Mouse (Mus musculus): Measurements from ENCODE around the gene Trat1. TPM values are rescaled to one million over a fixed set of nuclear protein-coding genes. Genes with fewer than 3 reads are reported as not detected.

Gene Trat1
- total RNA-seq, 2 experiments from 2014 or later = not detected

DNA sequence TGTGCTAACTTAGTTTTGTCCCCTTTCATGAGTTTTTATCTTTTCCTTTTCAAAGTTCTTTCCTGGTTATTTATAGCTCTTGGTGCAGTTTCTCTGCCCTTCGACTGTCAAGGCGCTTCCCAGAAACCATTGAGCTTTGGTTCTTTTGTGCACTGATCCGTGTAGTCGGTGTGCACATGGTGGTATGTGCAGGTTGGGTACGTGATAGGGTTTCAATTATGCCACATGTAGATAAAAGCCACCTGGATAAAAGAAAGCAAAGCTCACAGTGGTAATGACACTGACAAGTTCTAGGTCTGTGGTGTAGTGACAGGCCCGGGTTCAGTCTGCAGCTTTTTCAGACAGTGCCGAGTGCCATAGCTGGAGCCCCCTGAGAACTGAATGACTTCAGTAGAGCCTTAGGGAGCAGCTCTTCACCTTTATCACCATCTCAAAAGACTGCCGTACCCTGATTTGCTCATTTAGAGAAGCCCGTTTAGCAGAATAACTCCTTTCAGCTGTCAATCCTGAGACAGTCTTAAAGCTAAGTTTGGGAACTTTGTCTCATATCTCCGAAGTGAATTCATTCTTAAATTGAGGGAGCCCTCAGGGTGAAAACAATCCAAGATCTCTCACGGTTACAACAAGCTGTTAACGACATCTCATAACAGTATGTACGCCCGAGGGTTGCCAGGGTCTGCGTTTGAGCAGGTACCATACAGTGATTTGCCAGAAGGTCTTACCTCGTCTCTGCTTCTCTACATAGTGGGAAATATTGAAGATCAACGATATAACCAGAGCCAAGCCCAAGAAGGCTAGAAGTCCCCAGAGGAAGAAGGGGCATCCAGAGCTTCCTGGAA, 11.0 kb downstream of the Trat1 start:
- H3K4me3 ChIP-seq = no peak overlapping the region
- TF ChIP-seq CTCF (IDR thresholded peaks at IDR 0.05) = no peak
- no peak overlapping the region for H3K27ac ChIP-seq
- intact Hi-C loops (cut with DNase I) = no loop called here
- no peak for DNase-seq

DNA sequence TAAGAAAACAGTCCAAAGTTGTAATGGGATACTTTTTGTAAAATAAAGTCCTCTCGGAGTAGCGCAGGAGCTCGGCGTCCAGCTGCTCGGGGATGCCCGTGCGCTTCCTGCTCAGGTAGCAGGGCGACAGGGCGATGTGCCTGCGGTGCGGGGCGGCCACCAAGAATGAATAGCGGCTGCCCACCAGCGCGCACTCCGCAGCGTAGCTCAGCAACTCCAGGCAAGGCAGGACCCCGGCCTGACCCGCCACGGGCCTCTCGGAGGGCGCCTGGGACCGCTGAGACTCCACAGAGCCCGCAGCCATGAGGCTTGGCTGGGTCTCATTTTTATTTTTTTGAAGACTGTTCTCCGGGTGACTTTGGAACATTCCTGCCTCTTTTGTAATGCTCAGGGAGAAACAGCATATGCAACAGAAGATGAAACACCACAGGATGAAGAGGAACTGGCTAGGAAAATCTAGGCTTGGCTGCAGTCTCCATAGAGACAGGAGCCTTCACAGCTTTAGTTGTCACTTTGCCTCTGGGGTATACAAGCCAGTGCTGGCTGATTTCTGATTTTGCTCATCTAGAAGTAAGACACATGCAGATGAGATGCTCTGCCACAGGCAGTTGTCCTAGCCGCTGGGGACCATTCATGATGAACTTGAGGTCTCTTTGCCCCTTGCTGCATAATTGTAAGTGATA, 21.5 kb downstream of the Trat1 start:
- intact Hi-C loops (cut with DNase I) = no loop called here
- no peak for DNase-seq
- Histone ChIP-seq H3K4me3 (no peak overlapping the region), H3K27ac (no peak overlapping the region)
- no peak for TF ChIP-seq CTCF (IDR thresholded peaks at IDR 0.05)

DNA sequence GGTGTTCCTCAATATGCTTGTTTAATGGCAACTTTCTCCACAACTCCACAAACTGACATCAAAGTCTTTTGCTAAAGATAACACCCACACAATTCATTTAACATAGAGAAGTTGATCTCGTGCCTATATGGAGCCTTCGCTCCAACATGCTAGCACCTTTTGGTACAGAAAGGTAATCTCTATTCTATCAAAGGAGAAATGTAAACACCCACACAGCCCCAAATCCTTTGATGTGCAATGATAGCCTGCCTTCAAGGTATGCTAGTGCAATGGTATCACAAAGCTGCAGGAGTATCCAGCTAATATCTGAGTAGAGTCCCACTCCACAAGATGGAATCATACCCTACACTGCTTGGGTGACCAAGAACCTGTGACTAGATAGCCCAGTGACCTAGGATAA, 26.4 kb downstream of the Trat1 start:
- DNase-seq = no peak
- intact Hi-C loops (cut with DNase I) = no loop called here
- no peak for TF ChIP-seq CTCF (IDR thresholded peaks at IDR 0.05)
- Histone ChIP-seq H3K4me3 (no peak overlapping the region), H3K27ac (no peak overlapping the region)

DNA sequence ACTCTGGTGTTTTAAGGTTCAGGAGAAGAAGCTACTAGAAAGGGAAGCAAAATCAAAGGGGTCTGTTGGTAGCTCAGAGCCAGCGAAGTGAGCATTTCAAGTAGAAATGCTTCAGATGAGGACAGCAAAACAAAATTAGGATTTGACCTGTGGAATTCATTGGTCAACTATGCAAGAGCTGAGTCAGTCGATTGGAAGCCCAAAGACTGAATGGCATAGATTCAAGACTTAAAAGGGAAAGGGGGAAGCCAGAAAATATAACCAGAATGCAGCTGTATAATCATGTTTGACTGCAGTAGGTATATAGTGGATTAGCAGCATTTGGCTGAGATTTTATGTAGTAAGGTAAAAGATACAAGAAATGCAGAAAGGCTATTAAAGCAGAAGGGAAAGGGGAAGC, 26.8 kb downstream of the Trat1 start:
- H3K27ac ChIP-seq = no peak overlapping the region
- no peak overlapping the region for H3K4me3 ChIP-seq
- DNase-seq = no peak
- TF ChIP-seq CTCF (IDR thresholded peaks at IDR 0.05) = no peak
- intact Hi-C loops (cut with DNase I) = no loop called here

DNA sequence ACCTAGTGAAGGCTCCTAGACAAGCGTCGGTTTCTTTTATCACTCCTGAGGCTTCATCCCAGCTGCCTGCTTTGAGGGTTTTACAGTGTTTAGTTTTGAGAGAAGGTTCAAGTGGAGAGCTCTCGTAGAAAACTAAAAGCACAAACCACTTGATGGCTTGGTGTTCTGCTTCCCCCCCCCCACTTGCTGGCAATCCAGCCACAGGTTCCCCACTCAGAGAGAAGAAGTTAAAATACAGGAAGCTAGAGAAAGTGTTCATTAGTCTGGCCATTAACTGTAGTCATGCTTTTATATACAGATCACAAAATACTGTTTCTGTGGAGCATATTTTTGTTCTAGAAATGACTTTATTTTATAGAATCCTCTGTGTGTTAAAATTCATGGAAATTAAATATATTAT, 30.3 kb downstream of the Trat1 start:
- TF ChIP-seq CTCF (IDR thresholded peaks at IDR 0.05) = no peak
- no peak for DNase-seq
- no peak overlapping the region for H3K4me3 ChIP-seq
- no peak overlapping the region for H3K27ac ChIP-seq
- intact Hi-C loops (cut with DNase I) = no loop called here

DNA sequence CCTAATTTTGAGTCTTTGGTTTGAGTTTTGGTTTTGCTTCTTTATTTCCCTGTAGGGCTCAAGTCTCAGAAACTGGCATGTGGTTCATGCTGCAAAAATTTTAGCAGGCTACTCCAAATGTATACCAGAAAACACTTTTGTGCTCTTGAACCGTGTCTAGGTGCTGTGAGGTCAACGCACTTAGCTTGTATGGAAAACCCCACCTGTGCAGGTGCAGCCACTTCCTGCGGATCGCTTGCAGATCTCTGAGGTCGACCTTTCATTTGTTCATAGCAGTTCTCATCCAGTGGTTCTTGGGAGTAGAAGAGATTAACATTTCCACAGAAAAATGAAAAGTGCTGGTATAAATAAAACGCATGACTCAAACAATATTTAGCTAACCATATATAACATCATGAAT, 31.8 kb downstream of the Trat1 start:
- no peak for DNase-seq
- no peak for TF ChIP-seq CTCF (IDR thresholded peaks at IDR 0.05)

DNA sequence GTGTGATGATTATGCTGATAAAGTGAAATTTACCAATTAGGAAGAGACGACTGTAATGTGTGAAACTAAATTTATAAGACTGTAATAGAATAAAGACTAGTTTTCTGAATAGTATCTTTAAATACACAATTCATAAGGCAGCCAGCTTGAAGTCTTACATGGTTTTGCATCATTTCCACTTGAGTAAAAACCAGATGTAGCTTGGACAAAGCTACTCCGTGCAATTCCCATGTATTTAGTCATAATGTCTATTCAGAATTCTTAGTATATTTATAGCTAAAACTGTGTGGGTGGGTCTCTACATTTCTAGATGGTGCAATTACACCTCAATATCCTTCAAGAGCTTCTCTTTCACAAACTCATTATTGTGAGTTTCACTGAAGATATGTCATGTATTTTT, 33.4 kb downstream of the Trat1 start:
- intact Hi-C loops (cut with DNase I) = no loop called here
- no peak overlapping the region for H3K27ac ChIP-seq
- no peak overlapping the region for H3K4me3 ChIP-seq
- TF ChIP-seq CTCF (IDR thresholded peaks at IDR 0.05) = no peak
- no peak for DNase-seq

More for the DNA sequence above, 31.8 kb downstream of the Trat1 start:
- H3K4me3 ChIP-seq = no peak overlapping the region
- H3K27ac ChIP-seq = no peak overlapping the region
- intact Hi-C loops (cut with DNase I) = no loop called here

DNA sequence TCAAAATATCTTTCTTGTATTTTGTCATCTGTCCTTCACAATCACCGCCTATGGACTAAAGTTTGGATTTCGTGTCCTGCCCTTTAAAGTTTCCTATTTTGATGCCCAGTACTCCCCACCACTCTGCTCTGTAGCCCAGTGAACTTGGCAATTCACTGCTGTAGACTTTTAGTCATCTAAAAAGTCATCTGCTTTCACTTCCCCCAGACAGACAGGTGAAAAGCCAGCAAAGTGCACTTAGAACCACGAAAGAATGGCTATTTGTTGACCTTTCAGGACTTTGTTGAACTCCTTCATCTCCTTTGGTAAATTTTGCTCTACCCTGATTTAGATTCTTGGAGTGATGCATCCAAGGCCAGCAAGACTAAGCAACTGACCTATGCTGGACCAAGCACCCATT, 34.9 kb downstream of the Trat1 start:
- Histone ChIP-seq H3K4me3 (no peak overlapping the region), H3K27ac (no peak overlapping the region)
- no peak for DNase-seq
- TF ChIP-seq CTCF (IDR thresholded peaks at IDR 0.05) = no peak
- intact Hi-C loops (cut with DNase I) = no loop called here

DNA sequence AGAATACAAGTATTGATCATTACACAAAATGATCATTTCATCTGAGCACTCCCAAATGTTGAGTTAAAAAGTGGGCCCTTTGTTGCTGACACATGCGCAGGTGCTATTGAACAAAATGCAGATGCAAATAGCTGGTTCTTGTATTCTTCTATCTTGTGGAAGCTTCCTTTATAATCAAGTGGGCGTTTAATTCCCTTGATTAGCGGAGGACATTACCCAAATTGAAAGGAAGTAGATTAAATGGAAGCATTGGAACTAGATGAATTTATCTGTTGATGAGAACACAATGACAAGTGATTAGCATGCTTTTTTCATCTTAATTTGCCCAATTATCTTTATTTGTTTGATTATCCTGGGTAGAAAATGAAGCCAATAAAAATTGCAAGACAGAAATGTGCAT, 51.6 kb downstream of the Trat1 start:
- DNase-seq = no peak
- intact Hi-C loops (cut with DNase I) = no loop called here
- Histone ChIP-seq H3K4me3 (no peak overlapping the region), H3K27ac (no peak overlapping the region)
- no peak for TF ChIP-seq CTCF (IDR thresholded peaks at IDR 0.05)

DNA sequence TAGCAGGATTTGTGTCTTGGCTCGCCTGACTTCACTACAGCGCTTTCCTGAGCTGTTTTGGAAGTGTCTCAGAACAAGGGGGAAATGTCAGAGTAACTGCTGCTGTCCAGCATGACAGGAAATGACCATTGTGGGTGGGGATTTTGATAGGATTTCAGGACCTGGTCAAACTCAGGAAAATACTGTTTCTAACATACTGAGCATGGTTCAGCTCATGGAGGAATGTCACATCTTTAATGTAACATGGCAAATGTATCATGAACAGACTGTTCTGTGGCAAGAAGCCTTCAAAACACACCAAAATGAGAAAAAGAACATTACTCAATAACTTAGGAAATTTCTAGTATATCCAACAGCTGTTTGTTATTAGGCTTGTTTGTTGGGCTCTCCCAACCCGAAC, 52.1 kb downstream of the Trat1 start:
- Histone ChIP-seq H3K4me3 (no peak overlapping the region), H3K27ac (no peak overlapping the region)
- DNase-seq = no peak
- intact Hi-C loops (cut with DNase I) = no loop called here
- TF ChIP-seq CTCF (IDR thresholded peaks at IDR 0.05) = no peak

DNA sequence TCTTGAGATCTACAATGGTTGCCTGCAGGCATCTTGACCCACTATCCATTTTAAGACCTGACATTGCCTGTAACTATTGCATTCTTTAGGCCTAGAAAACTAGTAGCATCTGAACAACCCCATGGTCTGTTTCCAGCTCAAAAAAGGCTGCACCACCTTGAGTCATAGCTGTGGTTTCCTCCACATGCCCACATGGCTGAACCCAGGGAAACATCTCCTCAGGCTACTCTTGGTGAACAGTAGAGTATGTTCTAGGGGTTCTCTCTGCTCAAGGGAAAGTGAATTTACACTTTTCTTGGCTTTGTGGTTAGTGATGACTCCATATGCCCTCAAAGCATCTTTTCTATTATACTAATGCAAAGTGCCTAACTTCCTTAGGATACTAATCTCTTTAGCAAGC, 55.5 kb downstream of the Trat1 start:
- H3K4me3 ChIP-seq = no peak overlapping the region

DNA sequence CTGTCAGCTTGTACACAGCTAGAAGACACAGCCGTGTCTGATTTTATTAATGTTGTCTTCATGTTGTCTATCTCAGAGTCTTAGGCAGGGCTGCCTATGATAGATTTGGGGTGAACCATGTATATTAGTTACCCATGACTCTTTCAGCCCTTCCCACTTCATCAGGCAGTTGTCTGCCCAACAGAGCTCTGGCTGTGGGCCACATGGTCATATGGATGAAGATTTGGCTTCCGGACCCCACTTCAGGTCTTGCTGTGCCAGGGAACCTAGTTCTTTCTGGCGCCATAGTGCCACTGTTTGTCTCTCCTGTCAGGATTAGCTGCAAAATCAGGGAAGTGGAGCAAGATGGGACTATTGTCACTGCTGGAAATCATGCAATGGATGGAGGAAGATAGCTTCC, 69.9 kb downstream of the Trat1 start:
- H3K4me3 ChIP-seq = no peak overlapping the region
- DNase-seq = no peak
- TF ChIP-seq CTCF (IDR thresholded peaks at IDR 0.05) = no peak
- intact Hi-C loops (cut with DNase I) = no loop called here
- no peak overlapping the region for H3K27ac ChIP-seq

More for the DNA sequence above, 55.5 kb downstream of the Trat1 start:
- DNase-seq = no peak
- intact Hi-C loops (cut with DNase I) = no loop called here
- no peak for TF ChIP-seq CTCF (IDR thresholded peaks at IDR 0.05)
- no peak overlapping the region for H3K27ac ChIP-seq

Other genes with a start within 250 kb of the Trat1 start
- gene Retnlb, start 44.8 kb upstream of the Trat1 start, total RNA-seq (2021) = not detected
- 1 to 10 TPM; 2.8 to 8.4 TPM for gene Retnla, start 70.5 kb upstream of the Trat1 start, total RNA-seq (2021)
- under 1 TPM in 1 of 2 experiments, not detected in 1; 0.46 TPM for gene Retnlg, start 100.6 kb upstream of the Trat1 start, total RNA-seq (2021)
- 1 to 10 TPM; 3.7 to 4.4 TPM for gene Dzip3, start 222.1 kb upstream of the Trat1 start, total RNA-seq (2021)
- gene Cip2a, start 222.2 kb upstream of the Trat1 start, total RNA-seq (2021) = under 1 TPM; 0.36 to 0.50 TPM

All from gastrocnemius, adult 2 months (tissue).